Mouse (Mus musculus) CH12.LX (cell line): ENCODE results near the gene Pbx3.

Source experiments
- BHLHE40 ChIP-seq: IDR thresholded peaks from 2 replicates; pipeline ENCODE4 v1.6.1; 2011; ENCODE audit warnings: mild to moderate bottlenecking, low read depth, low read length, improper control_type of control experiment
- CHD1 ChIP-seq: IDR thresholded peaks from 2 replicates; pipeline ENCODE4 v1.6.1; 2012; ENCODE audit warnings: low read depth, low read length, improper control_type of control experiment, inconsistent platforms
- CTCF ChIP-seq, 2 experiments: IDR thresholded peaks in 1 of 2; conservative IDR thresholded peaks in 1 of 2; 2 replicates each; pipeline ENCODE4 v1.5.1; 2011 to 2012; ENCODE audit warnings: low read depth in 2 of 2, low read length in 2 of 2, improper control_type of control experiment in 1 of 2, inconsistent platforms in 1 of 2, mild to moderate bottlenecking in 1 of 2, moderate library complexity in 1 of 2
- MAFK ChIP-seq: IDR thresholded peaks from 2 replicates; pipeline ENCODE4 v1.6.1; 2011; ENCODE audit warnings: low read length, improper control_type of control experiment; ENCODE audit not compliant: insufficient replicate concordance
- POLR2A ChIP-seq: IDR thresholded peaks from 2 replicates; pipeline ENCODE4 v1.6.1; 2011; ENCODE audit warnings: low read depth, mild to moderate bottlenecking, improper control_type of control experiment, low read length
- RAD21 ChIP-seq: IDR thresholded peaks from 2 replicates; pipeline ENCODE4 v1.6.1; 2011; ENCODE audit warnings: low read depth, mild to moderate bottlenecking, low read length, improper control_type of control experiment, moderate library complexity
- SMC3 ChIP-seq: IDR thresholded peaks from 2 replicates; pipeline ENCODE4 v1.6.1; 2011; ENCODE audit warnings: low read depth, low read length, improper control_type of control experiment
- TBP ChIP-seq: conservative IDR thresholded peaks from 2 replicates; pipeline ENCODE4 v1.6.1; 2011; ENCODE audit warnings: low read depth, low read length, improper control_type of control experiment
- TCF12 ChIP-seq: IDR thresholded peaks from 2 replicates; pipeline ENCODE4 v1.6.1; 2014; ENCODE audit warnings: low read depth, mild to moderate bottlenecking, inconsistent platforms, low read length, improper control_type of control experiment

DNA sequence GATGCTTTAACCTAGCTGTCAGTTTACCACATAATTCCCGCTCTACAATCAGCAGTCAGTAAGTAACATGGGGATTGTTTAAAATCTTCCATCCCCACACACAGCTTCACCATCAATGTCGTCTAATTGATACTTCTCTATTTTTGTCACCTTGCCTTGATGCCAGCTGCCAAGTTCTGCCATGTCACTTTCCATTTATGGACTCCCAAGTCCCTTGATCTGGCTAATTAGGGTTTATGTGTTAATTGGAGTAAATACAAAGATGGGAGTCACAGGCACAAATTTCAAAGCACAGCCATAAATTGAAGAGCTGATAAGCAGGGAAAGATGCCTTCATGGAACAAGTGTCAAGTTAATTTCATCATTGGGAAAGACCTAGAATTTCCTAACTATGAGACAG lies 114.7 kb downstream of the Pbx3 start:
- TF ChIP-seq BHLHE40 = no peak
- TF ChIP-seq TBP = no peak
- TF ChIP-seq SMC3 = no peak
- no peak for TF ChIP-seq POLR2A
- TF ChIP-seq MAFK = no peak
- no peak for TF ChIP-seq TCF12
- TF ChIP-seq CHD1 = no peak
- TF ChIP-seq CTCF (conservative IDR thresholded peaks at IDR 0.05 in 1 of 2, IDR thresholded peaks at IDR 0.05 in 1 of 2; ENCODE audit: low read depth in 2 of 2, low read length in 2 of 2) = no peak
- TF ChIP-seq RAD21 = no peak
